Mouse (Mus musculus): ENCODE measurements around the gene Tamm41. TPM values are rescaled to one million over a fixed set of nuclear protein-coding genes. Genes with fewer than 3 reads are reported as not detected.

The Tamm41 gene
- total RNA-seq, 2 experiments from 2014 or later = 22.7 to 23.5 TPM

DNA sequence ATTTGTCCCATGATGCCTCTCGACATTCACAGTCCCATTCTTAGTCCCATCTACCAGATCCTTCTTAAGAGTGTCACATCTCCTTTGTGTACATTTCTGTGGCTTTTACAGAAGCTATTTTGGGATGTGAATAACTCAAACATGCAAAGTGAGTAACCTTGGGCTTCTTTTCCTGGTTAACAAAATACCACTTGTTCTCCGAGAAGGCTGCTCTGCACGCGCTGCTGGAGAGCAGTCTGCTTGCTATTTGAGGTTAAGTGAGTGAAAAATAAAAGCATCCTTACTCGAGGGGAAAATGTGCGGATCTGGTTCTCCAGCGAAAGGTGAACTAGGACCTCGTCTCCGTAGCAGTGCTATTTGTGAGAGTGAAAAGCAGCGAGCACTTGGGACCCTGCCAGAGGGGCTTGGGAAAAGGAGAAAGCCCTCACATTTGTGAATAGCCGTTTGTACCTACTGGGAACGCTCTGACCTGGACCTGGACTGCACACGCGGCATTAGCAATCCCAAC is 10.1 kb downstream of the Tamm41 start:
- DNase-seq (ENCODE audit: low spot score in 2 of 2) = no peak

DNA sequence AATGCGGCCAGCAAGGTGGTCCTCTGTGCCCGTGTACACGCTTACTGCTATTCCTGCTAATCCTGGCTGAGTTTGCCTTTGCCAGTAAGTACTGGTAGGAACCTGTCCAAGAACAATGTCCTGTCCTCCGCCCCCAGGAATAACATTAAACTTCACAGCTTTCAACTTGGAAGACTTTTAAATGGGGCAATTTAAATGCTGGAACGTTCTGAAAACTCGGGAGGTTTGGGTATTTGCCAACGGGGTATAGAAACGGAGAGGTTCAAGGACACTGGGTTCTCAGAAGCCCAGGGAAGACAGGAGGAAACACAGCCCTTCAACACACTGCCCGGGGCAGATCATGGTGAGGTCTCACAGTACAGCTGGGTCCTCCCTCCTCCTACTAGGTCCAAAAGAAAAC is 14.8 kb downstream of the Tamm41 start:
- DNase-seq (ENCODE audit: low spot score in 2 of 2) = no peak

DNA sequence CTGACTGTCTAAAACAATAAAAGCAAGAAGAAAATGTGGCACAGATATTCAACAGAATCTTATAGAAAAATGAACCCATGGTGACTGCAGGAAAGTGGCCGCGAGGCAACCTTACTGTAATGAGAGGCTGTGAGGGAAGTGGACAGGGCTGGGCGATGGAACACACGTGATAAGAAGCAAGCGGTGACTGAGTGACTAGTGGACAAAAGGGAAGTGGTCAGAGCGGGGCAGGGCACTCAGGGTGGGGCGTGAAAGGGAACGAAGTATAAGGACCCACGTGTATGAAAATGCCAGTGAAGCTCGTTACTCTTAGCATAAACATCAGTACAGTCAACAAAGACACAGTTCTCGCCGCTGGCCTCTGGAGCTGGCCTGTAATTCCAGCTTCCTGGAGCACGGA is 22.2 kb downstream of the Tamm41 start:
- DNase-seq (ENCODE audit: low spot score in 2 of 2) = no peak

DNA sequence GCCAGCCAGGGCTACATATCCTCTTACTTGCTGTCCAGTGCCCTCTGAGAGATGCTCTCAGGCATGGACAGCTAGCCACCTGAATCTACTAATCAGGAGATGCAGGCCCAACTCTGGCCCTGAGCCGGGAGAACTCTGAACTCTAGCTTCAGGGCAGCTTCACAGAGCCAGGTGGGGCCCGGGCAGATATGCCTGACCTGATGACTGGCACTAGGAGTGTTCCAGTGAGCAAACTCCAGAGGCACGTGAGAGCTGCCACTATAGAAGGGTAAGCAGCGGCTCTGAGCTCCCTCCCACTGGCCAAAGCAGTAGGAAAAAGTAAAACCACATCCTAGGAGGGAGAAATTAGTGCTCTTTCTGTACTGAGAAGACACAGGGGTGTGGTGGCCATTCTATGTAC is 24.1 kb downstream of the Tamm41 start:
- DNase-seq (ENCODE audit: low spot score in 2 of 2) = no peak

DNA sequence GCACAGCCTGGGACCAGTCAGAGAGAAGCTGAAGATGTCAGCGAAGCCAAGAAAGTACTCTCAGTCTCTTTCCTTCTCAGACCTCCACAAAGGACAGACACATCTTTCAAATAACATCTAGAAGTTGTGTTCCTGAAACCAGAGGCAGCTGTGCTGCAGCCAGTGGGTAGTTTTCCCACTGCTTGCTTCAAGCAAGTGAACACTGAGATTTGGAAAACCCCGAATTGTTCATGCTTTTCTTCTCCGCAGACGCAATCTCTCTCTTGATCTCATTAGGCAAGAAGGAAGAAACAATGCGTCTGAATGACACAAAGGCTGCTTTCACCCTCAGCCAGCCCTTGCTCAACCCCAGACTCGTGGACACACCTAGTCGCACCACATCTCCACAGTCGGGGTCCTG is 25.9 kb downstream of the Tamm41 start:
- no peak for DNase-seq (ENCODE audit: low spot score in 2 of 2)

DNA sequence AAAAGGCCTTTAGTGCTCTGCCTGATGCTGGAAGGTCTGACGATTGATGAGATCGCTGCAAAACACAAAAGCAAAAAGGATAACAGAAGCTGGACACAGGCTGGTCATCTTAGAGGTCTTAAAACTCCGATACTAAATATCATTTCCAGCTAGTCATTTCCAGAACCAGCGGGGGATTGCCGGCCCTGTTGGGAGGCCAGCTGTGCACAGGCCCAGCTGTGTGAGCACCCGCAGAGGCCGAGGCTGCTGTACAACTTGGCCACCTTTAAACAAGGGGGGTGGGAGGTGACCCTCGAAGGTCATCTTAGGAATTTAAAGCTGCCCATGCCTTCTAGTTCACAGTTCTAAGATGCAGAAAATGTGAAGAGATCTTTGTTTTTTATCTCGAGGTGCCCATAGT is 26.9 kb downstream of the Tamm41 start:
- DNase-seq (ENCODE audit: low spot score in 2 of 2) = no peak

DNA sequence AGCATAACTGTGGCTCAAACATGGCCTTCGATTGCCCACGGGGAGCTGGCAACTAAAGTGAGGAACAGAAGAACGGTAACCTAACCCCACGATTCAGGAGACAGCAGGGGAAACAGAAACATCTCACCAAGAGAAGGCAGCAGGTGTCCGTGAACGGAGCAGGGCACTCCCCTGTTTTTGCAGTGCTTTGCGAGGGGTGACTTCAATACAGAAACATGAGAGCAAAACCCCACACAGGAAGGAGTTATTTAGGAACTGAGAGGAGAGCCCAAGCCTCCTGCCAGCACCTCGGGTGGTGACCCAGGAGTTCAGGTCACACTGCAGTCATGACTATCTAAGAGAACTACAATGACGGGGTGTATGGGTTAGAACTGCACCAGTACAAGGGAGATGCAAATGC is 27.4 kb downstream of the Tamm41 start:
- no peak for DNase-seq (ENCODE audit: low spot score in 2 of 2)

DNA sequence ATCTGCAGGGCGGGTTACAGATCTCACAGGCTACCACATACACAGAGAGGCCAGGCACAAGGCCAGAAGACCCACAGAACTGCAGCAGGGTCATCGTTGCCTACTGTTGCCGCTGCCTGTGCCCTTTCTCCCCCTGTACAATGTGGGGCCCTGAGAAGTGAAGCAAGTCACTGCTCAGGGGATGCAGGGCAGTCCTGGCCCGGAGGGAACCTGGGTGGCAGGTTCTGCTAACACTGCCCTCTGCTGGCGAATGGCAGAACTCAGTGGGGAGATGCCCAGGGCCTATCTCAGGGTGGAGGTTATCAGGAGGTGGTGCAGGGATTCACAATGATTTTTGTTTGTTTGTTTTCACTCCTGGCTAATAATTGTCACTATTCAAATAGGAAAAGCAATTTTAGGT is 29.9 kb downstream of the Tamm41 start:
- DNase-seq (ENCODE audit: low spot score in 2 of 2) = peak; percentile 85 to 86

DNA sequence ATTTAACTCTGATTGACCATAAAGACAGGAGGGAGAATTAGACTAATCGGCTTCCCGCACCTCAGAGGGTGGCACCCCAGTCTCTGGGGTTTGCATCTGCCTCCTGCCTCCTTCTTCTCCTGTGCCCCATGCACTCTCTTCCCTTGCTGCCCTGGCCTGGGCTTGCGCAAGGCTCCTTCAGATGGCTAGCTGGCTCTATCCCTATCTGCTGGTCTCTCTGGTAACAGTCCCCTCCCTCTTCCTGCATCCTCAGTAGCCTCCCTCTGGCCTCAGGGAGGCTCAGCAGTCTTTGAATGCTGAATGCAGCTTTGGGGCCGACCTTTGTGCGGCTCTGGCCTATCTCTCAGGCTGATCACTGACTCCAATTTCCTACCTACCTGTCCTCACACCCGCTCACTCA is 30.7 kb downstream of the Tamm41 start:
- DNase-seq (ENCODE audit: low spot score in 2 of 2) = no peak

DNA sequence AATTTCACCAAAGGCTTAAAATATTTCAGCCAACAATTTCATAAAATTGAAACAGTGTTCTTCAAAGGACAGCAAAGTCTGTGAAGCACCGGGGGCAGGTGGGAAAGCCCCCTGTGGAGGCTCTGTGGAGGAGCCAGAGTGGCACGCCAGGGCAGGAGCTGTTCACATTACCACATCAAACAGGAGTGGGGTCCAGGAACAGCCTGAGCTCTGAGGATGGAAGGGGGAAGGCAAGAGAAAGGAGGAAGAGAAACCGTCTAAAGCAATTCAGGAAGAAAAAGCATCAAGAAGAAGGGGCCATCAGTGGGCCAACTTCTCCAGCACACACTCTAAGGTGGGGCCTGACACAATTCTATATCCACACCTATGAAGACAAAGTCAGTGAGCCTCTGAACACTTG is 31.6 kb downstream of the Tamm41 start:
- no peak for DNase-seq (ENCODE audit: low spot score in 2 of 2)

DNA sequence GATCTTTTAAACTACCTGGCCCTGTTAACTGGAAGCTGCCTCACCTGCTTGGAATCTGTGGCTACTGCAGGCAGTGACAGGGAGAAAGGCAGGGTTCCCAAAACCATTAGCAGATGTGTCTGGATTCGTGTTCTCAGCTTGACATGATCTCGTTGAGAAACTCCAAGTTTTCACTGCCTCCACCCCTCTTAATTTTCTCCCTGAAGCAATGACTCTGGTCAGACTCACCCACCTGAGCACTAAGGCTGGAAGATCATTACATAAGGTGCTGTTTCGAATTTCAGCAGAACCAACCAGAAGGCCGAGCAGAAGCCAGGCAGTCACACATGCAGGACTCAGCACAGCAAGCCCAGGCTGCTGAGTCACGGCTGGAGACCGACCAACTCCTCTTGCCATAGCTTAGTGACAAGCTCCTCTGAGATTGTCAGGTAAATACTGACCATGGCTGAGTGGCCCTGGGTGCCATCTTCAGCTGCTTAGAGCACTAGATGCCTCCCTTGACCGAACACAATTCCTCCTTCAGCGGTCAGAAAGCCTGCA is 32.3 kb downstream of the Tamm41 start:
- peak; percentile 35 to 49 for DNase-seq (ENCODE audit: low spot score in 2 of 2)

DNA sequence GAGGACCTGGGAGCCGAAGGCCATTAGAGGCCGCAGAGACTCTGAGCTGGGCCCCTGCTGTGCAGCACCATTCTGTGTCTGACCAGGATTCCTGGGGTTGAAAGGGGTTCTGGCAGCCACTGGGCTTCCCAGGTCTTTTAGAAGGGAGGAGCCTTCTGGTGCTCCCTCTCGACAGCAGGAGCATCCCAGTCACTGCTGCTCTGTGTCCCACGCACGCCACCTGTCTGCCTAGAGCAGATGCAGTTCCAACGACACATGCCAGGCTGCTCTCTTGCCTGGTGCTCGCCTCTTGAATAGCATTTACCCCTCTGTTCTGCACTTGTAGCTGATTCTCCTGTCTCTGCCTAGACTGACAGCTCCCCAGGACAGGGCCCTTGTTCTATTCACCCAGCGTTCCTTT is 33.0 kb downstream of the Tamm41 start:
- DNase-seq (ENCODE audit: low spot score in 2 of 2) = peak; percentile 68

DNA sequence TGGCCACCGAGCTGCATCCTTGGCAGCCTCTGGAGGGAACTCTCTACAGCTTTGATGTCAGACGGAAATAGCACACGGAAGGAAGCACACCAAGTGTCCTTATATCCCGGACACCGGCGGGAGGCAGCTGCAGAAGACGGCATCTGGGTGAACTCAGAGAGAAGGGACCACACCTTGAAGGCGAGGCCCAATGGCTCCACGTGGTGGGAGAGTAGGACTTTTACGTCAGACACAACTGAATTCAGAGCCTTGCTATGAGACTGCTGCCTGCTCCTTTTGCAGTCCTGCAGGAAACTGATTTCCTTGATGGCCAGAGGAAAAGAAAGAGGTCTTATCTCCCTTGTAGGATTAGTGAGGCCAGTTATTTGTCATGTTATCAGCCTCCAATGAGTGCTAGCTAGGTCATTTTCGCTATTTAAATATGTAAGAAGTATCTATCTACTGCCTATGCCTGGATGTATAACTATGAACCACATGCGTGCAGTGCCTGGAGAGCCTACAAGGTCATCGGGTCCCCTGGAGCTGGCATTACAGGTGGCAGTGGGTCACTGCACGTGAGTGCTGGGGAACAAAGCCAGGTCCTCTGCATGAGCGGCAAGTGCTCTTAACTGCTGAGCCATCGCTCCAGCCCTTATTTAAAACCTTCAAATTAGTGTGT is 39.2 kb downstream of the Tamm41 start:
- DNase-seq (ENCODE audit: low spot score in 2 of 2) = no peak

DNA sequence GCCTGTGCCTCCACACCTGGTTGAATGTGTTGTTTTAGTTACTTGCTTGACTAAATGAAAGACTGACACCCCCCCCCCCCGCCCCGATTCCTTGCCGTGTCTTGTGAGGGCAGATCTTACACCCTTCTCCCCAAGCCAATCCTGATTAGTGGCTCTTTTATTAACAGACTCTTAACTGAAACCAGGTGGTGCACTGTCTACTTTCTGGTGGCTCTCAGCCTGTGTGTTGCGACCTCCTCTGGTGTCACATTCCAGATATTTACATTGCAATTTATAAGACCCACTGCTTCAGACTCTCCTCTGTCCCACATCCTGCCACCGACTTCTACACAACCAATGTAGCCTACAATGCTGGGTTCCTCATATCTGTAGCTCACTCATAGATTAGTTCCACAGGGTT is 40.2 kb downstream of the Tamm41 start:
- DNase-seq (ENCODE audit: low spot score in 2 of 2) = no peak

DNA sequence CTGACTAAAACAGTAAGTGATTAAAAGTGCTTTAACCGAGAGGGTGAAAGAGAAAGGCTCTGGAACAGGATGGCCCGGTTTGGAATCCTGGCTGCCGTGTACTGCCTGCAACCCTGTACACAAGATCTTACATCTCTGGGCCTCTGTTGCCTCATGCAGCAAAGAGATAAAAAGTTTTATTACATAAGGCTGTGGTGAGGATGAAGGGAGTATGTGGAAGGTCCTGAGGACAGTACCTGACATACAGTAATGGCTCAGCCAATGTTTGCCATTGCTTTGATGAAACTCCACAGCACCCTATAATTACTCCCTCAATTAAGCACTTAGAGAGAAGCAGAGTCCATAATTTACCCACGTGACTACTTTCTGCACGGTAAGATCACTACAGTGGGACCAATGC is 40.8 kb downstream of the Tamm41 start:
- no peak for DNase-seq (ENCODE audit: low spot score in 2 of 2)

DNA sequence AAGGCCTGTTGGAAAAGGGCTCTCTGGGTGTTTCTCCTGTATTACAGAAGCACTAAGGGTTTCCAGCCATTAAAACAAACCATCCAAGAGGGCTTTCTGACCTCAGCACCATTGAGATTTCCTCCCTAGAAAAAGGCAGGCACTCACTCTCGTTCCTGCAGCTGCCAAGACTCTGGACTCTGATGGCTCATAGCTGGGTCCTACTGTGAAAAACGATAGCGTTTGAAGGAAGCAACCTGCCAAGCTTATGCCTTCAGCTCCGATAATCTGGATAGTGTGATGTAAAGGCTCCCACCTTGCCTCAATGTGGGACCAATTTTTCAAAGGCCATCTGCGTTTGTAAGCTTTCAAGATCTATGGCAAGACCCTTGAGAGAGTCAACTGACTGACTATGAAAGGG is 43.6 kb downstream of the Tamm41 start:
- no peak for DNase-seq (ENCODE audit: low spot score in 2 of 2)

DNA sequence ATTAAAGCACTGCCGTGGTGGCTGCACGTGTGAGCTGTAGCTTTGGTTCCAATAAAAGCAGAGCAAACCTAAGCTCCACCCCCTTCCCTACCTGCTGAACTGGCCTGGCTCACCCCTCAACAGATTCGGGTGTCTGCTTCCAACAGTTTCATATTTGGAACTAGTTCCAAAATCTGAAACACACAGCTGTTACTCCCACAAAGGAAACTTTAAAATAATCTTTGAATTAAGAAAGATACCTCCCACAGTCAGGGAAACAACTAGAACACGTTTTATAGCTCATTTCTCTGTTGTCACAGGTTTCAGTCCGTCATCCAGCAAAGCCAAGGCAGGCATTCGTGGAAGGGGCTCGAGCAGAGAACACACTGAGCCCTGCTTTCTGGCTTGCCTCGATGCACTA is 44.0 kb downstream of the Tamm41 start:
- DNase-seq (ENCODE audit: low spot score in 2 of 2) = no peak

DNA sequence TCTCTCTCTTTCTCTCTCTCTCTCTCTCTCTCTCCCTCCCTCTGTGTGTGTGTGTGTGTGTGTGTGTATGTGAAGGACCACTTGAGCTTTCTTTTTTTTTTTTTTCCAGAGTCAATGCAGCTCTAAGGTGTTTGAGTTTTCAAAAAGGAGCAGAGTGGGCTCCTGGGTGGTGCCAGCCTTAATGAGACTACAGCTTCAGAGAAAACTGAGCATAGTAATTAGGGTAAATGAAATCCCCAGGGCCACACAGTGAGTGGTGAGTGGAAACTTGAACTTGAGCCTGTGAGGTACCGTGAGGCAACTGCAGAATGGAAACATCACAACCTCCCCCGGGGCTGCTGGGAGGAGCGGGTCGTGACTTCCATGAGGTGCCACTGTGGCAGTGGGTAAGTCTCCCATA is 45.8 kb downstream of the Tamm41 start:
- DNase-seq (ENCODE audit: low spot score in 2 of 2) = no peak

DNA sequence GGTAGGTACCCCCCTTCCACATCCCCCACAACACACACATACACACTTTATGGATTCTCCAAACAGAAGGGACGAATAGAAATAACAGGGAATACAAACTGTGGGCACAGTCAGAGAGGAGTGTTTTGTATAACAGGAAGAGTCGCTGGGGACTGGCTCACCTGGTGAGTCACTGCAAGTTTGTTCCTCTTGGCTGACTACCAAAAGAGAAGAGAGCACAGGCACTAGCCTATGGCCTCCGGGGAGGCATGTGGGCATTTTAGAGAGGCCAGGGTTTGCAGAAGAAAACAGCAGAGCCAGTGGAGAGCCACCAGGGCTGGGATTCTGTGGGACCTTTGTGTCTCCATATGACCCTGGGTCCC is 49.1 kb downstream of the Tamm41 start:
- DNase-seq (ENCODE audit: low spot score in 2 of 2) = no peak

DNA sequence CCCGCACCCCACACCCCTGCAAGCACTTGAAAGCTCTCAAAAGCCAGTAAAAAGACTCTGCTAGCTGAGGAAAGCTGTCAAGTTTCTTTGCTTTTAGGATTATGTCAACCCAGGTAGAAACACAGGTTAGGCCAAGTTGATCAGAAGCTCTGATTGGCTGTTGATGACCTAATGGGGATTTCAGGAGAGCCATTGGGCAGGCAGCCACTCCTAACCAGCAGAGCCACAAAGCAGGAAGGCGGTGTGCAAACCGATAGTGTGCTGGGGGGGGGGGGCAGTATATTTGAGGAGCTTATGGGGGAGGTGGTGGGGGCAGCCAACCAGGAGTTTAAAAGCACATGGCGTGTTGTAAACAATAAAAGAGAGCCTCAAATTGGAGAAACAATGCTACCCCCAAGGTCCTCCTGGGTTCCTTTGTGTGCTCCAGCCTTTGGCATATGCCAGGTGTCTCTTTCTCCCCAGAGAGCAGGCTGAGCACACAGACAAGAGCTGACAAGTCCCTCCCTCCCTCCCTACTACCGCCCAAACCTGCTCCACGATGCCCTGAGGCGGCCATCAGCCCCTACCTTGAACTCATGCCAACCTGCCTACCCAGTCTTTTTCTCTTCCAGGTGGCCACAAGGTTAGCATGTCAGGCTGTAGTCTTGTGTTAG is 49.6 kb downstream of the Tamm41 start:
- no peak for DNase-seq (ENCODE audit: low spot score in 2 of 2)

DNA sequence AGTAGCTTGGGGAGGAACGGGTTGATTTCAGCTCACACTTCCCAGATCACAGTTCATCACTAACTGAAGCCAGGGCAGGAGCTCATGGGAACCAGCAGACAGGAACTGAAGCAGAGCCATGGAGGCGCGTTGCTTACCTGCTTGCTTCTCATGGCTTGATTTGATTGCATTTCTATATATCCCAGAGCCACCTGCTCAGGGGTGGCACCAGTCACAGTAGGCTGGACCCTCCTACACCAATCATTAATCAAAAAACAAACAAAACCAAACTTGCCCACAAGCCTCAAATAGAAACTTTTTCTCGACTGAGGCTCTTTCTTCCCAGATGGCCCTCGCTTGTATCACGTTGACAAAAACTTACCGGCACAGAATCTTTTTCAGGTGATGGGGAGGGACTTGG is 55.0 kb downstream of the Tamm41 start:
- DNase-seq (ENCODE audit: low spot score in 2 of 2) = no peak

DNA sequence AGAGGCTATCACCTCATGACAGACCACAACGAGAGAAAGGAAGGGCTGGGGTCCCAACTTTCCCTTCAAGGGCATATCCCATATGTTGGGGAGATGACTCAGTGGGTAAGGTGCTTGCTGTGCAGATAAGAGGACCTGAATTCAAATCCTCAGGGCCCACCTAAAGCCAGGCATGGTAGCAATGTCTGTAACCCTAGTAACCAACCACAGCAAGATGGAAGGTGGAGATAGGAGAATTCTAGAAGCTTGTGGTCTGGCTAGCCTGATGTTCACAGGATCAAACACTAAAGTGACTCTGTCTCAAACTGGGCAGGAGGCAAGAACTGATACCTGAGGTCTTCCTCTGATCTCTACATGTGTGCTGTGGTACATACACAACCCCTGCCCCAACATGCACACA is 58.0 kb downstream of the Tamm41 start:
- no peak for DNase-seq (ENCODE audit: low spot score in 2 of 2)

DNA sequence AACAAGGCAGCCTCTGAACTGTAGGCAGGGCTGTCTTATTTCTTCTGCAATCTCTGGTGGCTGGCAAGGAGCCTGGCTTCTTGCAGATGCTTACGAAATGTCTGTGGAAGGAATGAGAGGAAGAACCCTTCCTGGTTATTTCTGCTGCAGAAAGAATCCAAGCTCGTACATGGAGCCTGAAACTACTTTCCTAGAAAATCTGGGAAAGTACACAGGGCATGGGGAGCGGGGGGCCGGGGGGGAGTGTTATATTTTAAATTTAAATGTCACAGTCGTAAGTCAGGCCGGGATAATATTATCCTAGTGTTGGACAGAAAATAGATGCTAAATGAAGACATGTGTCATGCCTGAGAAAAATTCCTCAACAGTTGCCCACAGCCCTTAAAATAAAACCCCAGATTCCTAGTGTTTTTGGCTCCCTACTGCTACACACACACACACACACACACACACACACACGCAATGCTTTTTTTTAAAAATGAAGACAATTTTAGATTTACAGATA is 60.7 kb downstream of the Tamm41 start:
- peak in 1 of 2 experiments; percentile 39 for DNase-seq (ENCODE audit: low spot score in 2 of 2)

Measured in layer of hippocampus, postnatal 10 days (tissue).